Mouse (Mus musculus) C2C12 (cell line): ENCODE data around the gene N6amt1. TPM values are rescaled to one million over a fixed set of nuclear protein-coding genes. Genes with fewer than 3 reads are reported as not detected.
A peak's percentile ranks its signal among the peaks of the same experiment; 100 is the strongest.

Experiments used
- H3K27me3 ChIP-seq: one replicate; pipeline ENCODE4 v1.6.1; 2011; ENCODE audit not compliant: control insufficient read depth, insufficient read depth, insufficient read length
- H3K36me3 ChIP-seq: one replicate; pipeline ENCODE4 v1.6.1; 2011; ENCODE audit not compliant: control insufficient read depth, insufficient read depth
- H3K4me3 ChIP-seq: one replicate; pipeline ENCODE4 v1.5.1; 2011; ENCODE audit warnings: mild to moderate bottlenecking, control low read depth; ENCODE audit not compliant: poor library complexity, insufficient read depth, severe bottlenecking
- H3K79me2 ChIP-seq: one replicate; pipeline ENCODE4 v1.6.1; 2011; ENCODE audit not compliant: control insufficient read depth, insufficient read depth
- H3K79me3 ChIP-seq: one replicate; pipeline ENCODE4 v1.6.1; 2011; ENCODE audit warnings: low read depth, control low read depth
- H3ac ChIP-seq: one replicate; pipeline ENCODE3; 2011; ENCODE audit warnings: low read depth; ENCODE audit not compliant: control insufficient read depth, insufficient read length
- CEBPB ChIP-seq: IDR thresholded peaks from one replicate; pipeline ENCODE4 v1.6.1; 2011; ENCODE audit warnings: low read depth, mild to moderate bottlenecking, control low read depth, moderate library complexity
- CTCF ChIP-seq: IDR thresholded peaks from one replicate; pipeline ENCODE4 v1.5.1; 2011; ENCODE audit not compliant: control insufficient read depth, insufficient read depth, insufficient read length
- FOSL1 ChIP-seq: IDR thresholded peaks from one replicate; pipeline ENCODE4 v1.8.0; 2011; ENCODE audit warnings: mild to moderate bottlenecking, low read length; ENCODE audit not compliant: poor library complexity, insufficient read depth, severe bottlenecking
- MAX ChIP-seq: IDR thresholded peaks from one replicate; pipeline ENCODE4 v1.6.1; 2011; ENCODE audit warnings: mild to moderate bottlenecking, control low read depth
- MYOD1 ChIP-seq: IDR thresholded peaks from one replicate; pipeline ENCODE4 v1.6.1; 2011; ENCODE audit warnings: low read depth; ENCODE audit not compliant: control insufficient read depth, insufficient read length
- MYOG ChIP-seq: IDR thresholded peaks from one replicate; pipeline ENCODE4 v1.6.1; 2011; ENCODE audit not compliant: control insufficient read depth, insufficient read length; ENCODE audit errors: extremely low read depth
- USF1 ChIP-seq: IDR thresholded peaks from one replicate; pipeline ENCODE4 v1.6.1; 2011; ENCODE audit warnings: low read depth, mild to moderate bottlenecking, control low read depth, moderate library complexity
- long read RNA-seq, 2 experiments: library from polyadenylated mRNA; unstranded; transcript quantifications; one replicate each; pipeline ENCODE4 v2.0.0; 2019 to 2020
- polyA plus RNA-seq: library from polyadenylated mRNA; unstranded; fragments of >200 nt; fragmentation: generic; extraction: Trizol; gene quantifications from one replicate; pipeline ENCODE4 v1.2.1, GENCODE M21; 2012; ENCODE audit warnings: missing spikeins

Gene N6amt1
- polyA plus RNA-seq = 7.3 TPM
- long read RNA-seq, experiment 1, partial matches to known transcripts = 1 of 14 reads
- long read RNA-seq, experiment 1, other reads (novel, unspliced or antisense) = 2 of 14 reads
- long read RNA-seq, experiment 2, partial matches to known transcripts = 0 of 4 reads
- long read RNA-seq, experiment 2, other reads (novel, unspliced or antisense) = 0 of 4 reads

DNA sequence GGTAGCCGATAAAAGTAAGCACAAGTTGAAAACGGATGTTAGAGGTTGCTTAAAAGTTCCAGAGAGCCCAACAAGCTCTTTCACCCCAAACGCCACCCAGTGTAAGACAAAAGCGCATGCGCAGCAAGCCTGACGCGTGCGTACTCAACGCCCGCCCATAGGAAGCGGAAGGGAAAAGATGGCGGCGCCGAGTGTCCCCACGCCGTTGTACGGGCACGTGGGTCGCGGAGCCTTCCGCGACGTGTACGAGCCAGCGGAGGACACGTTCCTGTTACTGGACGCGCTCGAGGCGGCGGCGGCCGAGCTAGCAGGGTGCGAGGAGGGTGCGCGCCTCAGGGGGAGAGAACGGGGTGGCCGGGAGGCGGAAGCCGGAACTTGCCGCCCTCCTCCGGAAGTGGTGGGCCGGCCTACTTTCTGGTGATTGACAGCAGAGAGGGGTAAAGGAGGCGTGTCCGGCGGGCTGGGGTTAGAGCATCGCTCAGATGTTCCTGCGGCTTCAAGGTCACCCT lies at the start of gene N6amt1:
N6amt1 (plus strand) TSS at position 111 of the 509 bp plus-strand sequence.
- H3K4me3 ChIP-seq = peak within 1 kb of the TSS; percentile 53
- H3K79me3 ChIP-seq = no peaks in the 10 kb centered on the region
- H3K36me3 ChIP-seq = peaks cover 7% of the 10 kb centered on the region
- H3ac ChIP-seq = peak within 1 kb of the TSS; percentile 87
- H3K27me3 ChIP-seq = no peaks in the 10 kb centered on the region
- H3K79me2 ChIP-seq = no peaks in the 10 kb centered on the region
- TF ChIP-seq MYOG (no peak), USF1 (no peak), MAX (peak; percentile 95), MYOD1 (no peak), CEBPB (no peak), FOSL1 (no peak), CTCF (no peak)

DNA sequence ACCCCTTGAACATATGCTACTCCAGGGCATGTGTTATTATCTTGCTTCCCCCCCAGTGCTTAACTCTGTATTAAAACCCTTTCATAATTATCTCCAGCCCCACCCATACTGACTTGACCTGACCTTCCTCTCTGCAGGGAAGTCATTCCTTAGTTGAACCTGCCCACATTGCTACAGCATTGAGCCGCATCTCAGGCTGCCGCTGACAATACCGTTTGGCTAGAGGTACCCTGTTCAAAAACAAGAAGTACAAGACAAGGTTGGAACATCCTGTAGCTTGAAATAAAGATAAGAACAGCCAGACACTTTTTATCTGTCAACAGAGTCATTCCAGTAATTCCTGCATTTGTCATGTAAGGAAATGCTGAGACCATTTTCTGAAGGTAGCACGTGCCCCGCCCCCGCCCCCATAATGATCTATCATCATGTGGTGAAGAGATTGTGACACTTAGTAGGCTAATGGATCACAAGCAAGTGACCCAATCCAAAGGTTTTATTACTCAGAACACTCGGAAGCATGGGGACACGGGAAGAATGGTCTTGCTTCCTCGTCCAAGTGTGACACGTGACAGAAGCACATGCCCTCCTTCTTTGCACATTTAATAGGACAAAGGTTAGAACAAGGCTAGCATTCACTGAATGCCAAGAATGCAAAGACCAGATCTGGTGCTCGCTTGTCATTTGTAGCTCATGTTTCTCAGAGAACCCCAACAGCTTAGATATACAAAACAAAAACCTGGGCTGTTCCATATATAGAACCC lies 48.6 kb upstream of the N6amt1 start:
- Histone ChIP-seq H3K4me3 (no peak overlapping the region), H3ac (no peak overlapping the region), H3K79me3 (no peaks in the 10 kb centered on the region), H3K27me3 (no peaks in the 10 kb centered on the region), H3K36me3 (no peaks in the 10 kb centered on the region), H3K79me2 (no peaks in the 10 kb centered on the region)
- TF ChIP-seq CEBPB = no peak
- TF ChIP-seq CTCF = no peak

DNA sequence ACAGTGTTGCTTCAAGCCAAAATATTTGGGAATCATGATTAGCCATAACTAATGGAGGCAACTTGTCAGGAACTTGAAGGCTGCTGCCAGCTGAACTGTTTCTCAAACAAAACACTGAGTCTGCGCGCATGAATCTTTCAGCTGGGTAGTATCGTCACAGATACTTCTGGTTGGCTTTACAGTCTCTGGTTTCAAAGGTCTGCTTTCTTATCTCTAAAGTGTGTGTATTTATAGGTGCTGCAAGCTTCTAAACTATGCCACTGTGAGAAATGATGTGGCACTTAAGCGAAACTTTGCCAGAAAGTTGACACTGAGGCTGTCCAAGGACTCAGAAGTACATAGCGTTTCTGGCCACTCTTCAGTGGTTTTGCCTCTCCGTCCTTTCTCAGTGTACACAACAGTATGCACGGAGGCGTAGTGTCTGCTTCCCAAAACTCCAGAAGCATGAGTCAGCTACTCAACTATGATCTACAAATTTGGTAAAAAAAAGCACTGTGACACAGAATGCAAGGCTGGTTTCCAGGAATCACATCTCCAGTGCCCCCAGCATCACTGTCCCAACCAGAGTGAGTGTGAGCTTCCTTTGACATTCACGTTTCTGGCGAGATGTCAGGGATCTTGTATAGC lies 46.8 kb upstream of the N6amt1 start:
- H3K4me3 ChIP-seq = no peak overlapping the region
- TF ChIP-seq MAX = no peak
- TF ChIP-seq MYOD1 = peak; percentile 77

DNA sequence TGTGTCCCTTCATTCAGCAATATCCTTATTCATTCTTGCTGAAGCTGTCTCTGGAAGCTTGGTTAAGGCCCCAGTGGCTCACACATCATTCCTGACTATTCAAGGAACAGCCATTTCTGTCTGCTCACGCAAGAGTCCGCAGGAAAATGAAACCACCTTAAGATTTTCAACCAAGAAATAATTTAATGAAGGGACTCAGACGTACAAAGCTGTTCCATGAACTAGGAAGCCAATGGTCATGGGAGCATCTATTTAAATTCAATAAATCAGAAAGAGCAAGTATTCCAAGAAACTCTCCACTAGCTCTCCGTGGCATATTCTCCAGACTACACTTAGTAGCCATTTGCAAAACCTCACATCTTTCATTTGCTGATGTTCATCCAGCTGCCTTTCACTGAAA lies 43.3 kb upstream of the N6amt1 start:
- Histone ChIP-seq H3K79me3 (no peaks in the 10 kb centered on the region), H3K4me3 (no peak overlapping the region), H3K79me2 (no peaks in the 10 kb centered on the region), H3K36me3 (no peaks in the 10 kb centered on the region), H3K27me3 (no peaks in the 10 kb centered on the region), H3ac (no peak overlapping the region)
- TF ChIP-seq FOSL1 = no peak
- no peak for TF ChIP-seq MYOD1

More for the DNA sequence above, 46.8 kb upstream of the N6amt1 start:
- no peaks in the 10 kb centered on the region for H3K27me3 ChIP-seq
- H3ac ChIP-seq = no peak overlapping the region
- no peaks in the 10 kb centered on the region for H3K36me3 ChIP-seq
- no peaks in the 10 kb centered on the region for H3K79me3 ChIP-seq
- H3K79me2 ChIP-seq = no peaks in the 10 kb centered on the region

DNA sequence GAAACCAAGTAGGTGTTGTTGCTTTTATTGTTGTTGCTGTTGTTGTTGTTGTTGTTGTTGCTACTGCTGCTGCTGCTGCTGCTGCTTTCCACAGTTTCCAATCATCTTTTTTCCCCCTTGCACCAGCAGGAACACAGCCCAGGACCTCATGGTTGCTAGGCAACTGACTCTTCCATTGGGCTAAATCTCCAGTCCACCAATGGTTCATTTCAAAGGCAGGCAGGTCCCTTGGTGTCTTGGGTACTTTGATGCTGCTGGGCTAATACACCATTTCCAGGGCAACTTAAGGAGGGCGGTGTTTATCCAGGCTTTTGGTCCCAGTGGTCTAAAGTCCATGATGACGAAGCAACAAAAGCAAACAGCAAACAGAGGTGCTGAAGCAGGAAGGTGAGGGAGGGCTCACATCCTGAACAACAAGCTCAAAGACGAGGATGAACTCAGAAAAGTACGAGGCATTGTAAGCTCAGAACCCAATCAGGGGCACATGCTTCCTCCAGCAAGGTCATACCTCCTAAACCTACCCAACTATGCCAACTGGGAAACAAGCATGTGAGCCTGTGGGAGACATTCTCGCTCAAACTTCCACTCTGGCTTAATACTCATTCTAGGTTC lies 35.7 kb upstream of the N6amt1 start:
- Histone ChIP-seq H3K27me3 (no peaks in the 10 kb centered on the region), H3K79me2 (no peaks in the 10 kb centered on the region), H3K4me3 (no peak overlapping the region), H3ac (no peak overlapping the region), H3K36me3 (no peaks in the 10 kb centered on the region), H3K79me3 (no peaks in the 10 kb centered on the region)
- TF ChIP-seq USF1 (no peak), MAX (no peak), CEBPB (no peak), FOSL1 (no peak), CTCF (no peak), MYOD1 (no peak), MYOG (no peak)

DNA sequence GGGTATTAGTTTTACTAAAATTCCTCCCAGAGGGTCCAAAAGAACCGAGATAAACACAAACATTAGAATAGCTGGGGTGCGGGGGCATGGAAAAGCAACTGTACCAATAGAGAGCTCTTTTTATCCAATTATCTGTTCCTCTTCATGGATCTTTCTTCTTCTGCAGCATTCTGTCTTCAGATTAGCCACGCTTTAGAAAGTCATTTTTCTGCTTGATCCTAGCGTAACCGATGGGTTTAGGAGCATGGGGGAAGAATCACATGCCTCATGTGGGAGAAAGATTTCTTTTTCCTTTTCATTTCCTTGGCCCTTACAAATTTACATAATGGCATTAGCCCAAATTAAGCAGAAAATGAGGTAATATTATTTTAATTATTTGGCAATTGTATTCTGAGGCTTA lies 35.0 kb upstream of the N6amt1 start:
- Histone ChIP-seq H3K4me3 (no peak overlapping the region), H3ac (no peak overlapping the region), H3K79me3 (no peaks in the 10 kb centered on the region), H3K36me3 (no peaks in the 10 kb centered on the region), H3K79me2 (no peaks in the 10 kb centered on the region), H3K27me3 (no peaks in the 10 kb centered on the region)
- TF ChIP-seq MYOG (no peak), CTCF (no peak), FOSL1 (no peak), MYOD1 (no peak), USF1 (no peak)
